Mouse (Mus musculus) adrenal gland, adult 2 months (tissue): ENCODE results near the gene Arhgef12. TPM values are rescaled to one million over a fixed set of nuclear protein-coding genes. Genes with fewer than 3 reads are reported as not detected.

Experiments
- DNase-seq: peaks from one replicate; pipeline ENCODE4 v3.0.0; 2021
- polyA plus RNA-seq: library from polyadenylated mRNA; depleted of rRNA; stranded (reverse); fragments of >200 nt; gene quantifications from 2 replicates; pipeline ENCODE4 v1.2.3, GENCODE M21; 2012; rRNA removed
- total RNA-seq, 2 experiments: library from RNA; stranded (reverse); gene quantifications; 2 replicates each; pipeline ENCODE4 v1.2.3; 2021

Gene Arhgef12
- total and polyA plus RNA-seq, 3 experiments = 25.2 to 126 (median 119) TPM

GRCm38 (mm10) chr9:42920190-42920589 lies 186.8 kb downstream of the Arhgef12 start:
- DNase-seq = no peak

GRCm38 (mm10) chr9:42917911-42918310 lies 189.1 kb downstream of the Arhgef12 start:
- no peak for DNase-seq

Other genes with a start within 250 kb of the Arhgef12 start
- gene Grik4, start 162.7 kb downstream of the Arhgef12 start, total RNA-seq = 1 to 10 TPM; 1.2 to 2.5 TPM
- gene Grik4, start 162.7 kb downstream of the Arhgef12 start, polyA plus RNA-seq = 1.3 and 1.6 TPM in 2 replicates
- 10 to 100 TPM in 1 of 2 experiments, 1 to 10 TPM in 1; 3.3 to 11.0 TPM for gene Tmem136, start 9.3 kb upstream of the Arhgef12 start, total RNA-seq
- 5.2 and 5.8 TPM in 2 replicates for gene Tmem136, start 9.3 kb upstream of the Arhgef12 start, polyA plus RNA-seq
- not detected for gene Pou2f3, start 103.1 kb upstream of the Arhgef12 start, total RNA-seq
- 0.03 TPM in 1 of 2 replicates, not detected in the other for gene Pou2f3, start 103.1 kb upstream of the Arhgef12 start, polyA plus RNA-seq
- gene Oaf, start 132.7 kb upstream of the Arhgef12 start, total RNA-seq = 10 to 100 TPM; 13.5 to 28.5 TPM
- gene Oaf, start 132.7 kb upstream of the Arhgef12 start, polyA plus RNA-seq = 13.4 and 25.1 TPM in 2 replicates
- gene Trim29, start 203.6 kb upstream of the Arhgef12 start, total RNA-seq = under 1 TPM; 0.14 to 0.20 TPM
- gene Trim29, start 203.6 kb upstream of the Arhgef12 start, polyA plus RNA-seq = 0.10 and 0.37 TPM in 2 replicates